Mouse (Mus musculus) Patski (cell line): ENCODE measurements at regions not wholly inside any gene's neighbourhood (a gene's known extent, or its start where the extent isn't known, plus 50 kb on each side); places are given as distances from the start of the nearest gene placed in this dataset.

Source experiments
- ATAC-seq: fragments of 100-300 bp; one replicate; pipeline ENCODE4 v1.8.0; 2021
- CTCF ChIA-PET: fragments of 350-600 bp; sonication (Branson Sonifier 250); formaldehyde crosslinking; loops from one replicate; lab custom pipeline; 2022; ENCODE audit warnings: inconsistent platforms; lab: Charles Lee
- POLR2A ChIA-PET: fragments of 350-600 bp; sonication (Branson Sonifier 250); formaldehyde crosslinking; loops from one replicate; lab custom pipeline; 2022; ENCODE audit warnings: antibody characterized with exemption, inconsistent platforms; lab: Charles Lee
- DNase-seq: peaks from one replicate; pipeline ENCODE4 v3.0.0-alpha.2; 2011; ENCODE audit warnings: low read depth, low spot score
- H3K27me3 ChIP-seq: fragments of 371-371 bp; one replicate; pipeline ENCODE4 v1.5.1; 2021
- CTCF ChIP-seq: fragments of 100-300 bp; IDR thresholded peaks from one replicate; pipeline ENCODE4 v1.5.1; 2021
- in situ Hi-C: fragments of 300-500 bp; cut with MboI; formaldehyde crosslinking; loops from 3 replicates; pipeline ENCODE4 v1.11.1; 2018; ENCODE audit warnings: low pct_unique_long_range_greater_than_20kb, mixed read lengths

- DNase-seq: no peak
- TF ChIP-seq CTCF: no peak
- no peak for ATAC-seq
- ChIA-PET POLR2A (no interaction called here), CTCF (interaction anchor here (0.8 kb wide), 1 partner anchor 11 kb away, joined by 3 read pairs; no protein-coding TSS in a partner anchor)
- no peaks in the 10 kb centered on the region for H3K27me3 ChIP-seq
- in situ Hi-C loops: loop anchor here (25.0 kb wide), 1 partner anchor 307 kb away; no protein-coding TSS in a partner anchor
These were observed 370.7 kb upstream of the Slc5a7 start for GRCm38 (mm10) chr17:54669499-54669898.

- ChIA-PET CTCF (no interaction called here), POLR2A (no interaction called here)
- TF ChIP-seq CTCF: peak; percentile 58
- DNase-seq (no peak), ATAC-seq (no peak)
- in situ Hi-C loops: loop anchor here (25.0 kb wide), 1 partner anchor 300 kb away; no protein-coding TSS in a partner anchor
- H3K27me3 ChIP-seq: no peaks in the 10 kb centered on the region
These were observed 363.9 kb upstream of the Slc5a7 start for GRCm38 (mm10) chr17:54662558-54663245.

GRCm38 (mm10) chr17:54656553-54656952, 357.7 kb upstream of the Slc5a7 start:
- CTCF ChIA-PET: no interaction called here
- POLR2A ChIA-PET: no interaction called here
- H3K27me3 ChIP-seq: no peaks in the 10 kb centered on the region
- in situ Hi-C loops: loop anchor here (25.0 kb wide), 1 partner anchor 294 kb away; no protein-coding TSS in a partner anchor
- DNase-seq: no peak
- ATAC-seq: no peak
- TF ChIP-seq CTCF: no peak
